Mouse (Mus musculus) CH12.LX (cell line): Measurements from ENCODE around the gene Zbtb42. TPM values are rescaled to one million over a fixed set of nuclear protein-coding genes. Genes with fewer than 3 reads are reported as not detected.

Experiments used
- DNase-seq: peaks from one replicate; pipeline ENCODE4 v3.0.0-alpha.2; 2013; ENCODE audit errors: extremely low read depth
- H3K27ac ChIP-seq: 2 replicates; pipeline ENCODE4 v1.5.1; 2012; ENCODE audit warnings: low read depth, mild to moderate bottlenecking, control low read depth, moderate library complexity; ENCODE audit not compliant: insufficient read depth
- H3K27me3 ChIP-seq: replicated peaks from 2 replicates; pipeline ENCODE3; 2012; ENCODE audit warnings: inconsistent platforms
- H3K36me3 ChIP-seq, 2 experiments: replicated peaks in 1 of 2; 2 replicates each; pipeline versions ENCODE3 to v1.6.1; 2012; ENCODE audit warnings: inconsistent platforms in 1 of 2, low read length in 1 of 2, mild to moderate bottlenecking in 1 of 2, mixed read lengths in 1 of 2, moderate library complexity in 1 of 2; ENCODE audit not compliant: control insufficient read depth in 1 of 2, insufficient read depth in 1 of 2
- H3K4me1 ChIP-seq, 2 experiments: 2 replicates each; pipeline ENCODE4 v1.6.1; 2012; ENCODE audit warnings: inconsistent platforms in 1 of 2, moderate library complexity in 1 of 2; ENCODE audit not compliant: insufficient read depth in 2 of 2, control insufficient read depth in 1 of 2
- H3K4me2 ChIP-seq: 2 replicates; pipeline ENCODE4 v1.6.1; 2012; ENCODE audit warnings: low read depth, mild to moderate bottlenecking, control low read depth; ENCODE audit not compliant: poor library complexity, insufficient read depth, severe bottlenecking
- H3K4me3 ChIP-seq, 3 experiments: fragments of 150-350 bp in 1 of 3; sonication (generic) in 1 of 3; replicated peaks in 1 of 3; 2 replicates each; pipeline versions ENCODE3 to v1.5.1; 2011 to 2012; ENCODE audit warnings: low read depth in 2 of 3, low read length in 2 of 3, mild to moderate bottlenecking in 2 of 3, moderate library complexity in 2 of 3, control low read depth in 1 of 3, improper control_type of control experiment in 1 of 3, inconsistent platforms in 1 of 3, mixed read lengths in 1 of 3; ENCODE audit not compliant: poor library complexity in 1 of 3
- H3K79me2 ChIP-seq: replicated peaks from 2 replicates; pipeline ENCODE4 v1.6.1; 2012; ENCODE audit warnings: mild to moderate bottlenecking, moderate library complexity; ENCODE audit not compliant: control insufficient read depth, poor library complexity, insufficient read depth, severe bottlenecking; ENCODE audit errors: extremely low read depth
- H3K9ac ChIP-seq: 2 replicates; pipeline ENCODE4 v1.6.1; 2012; ENCODE audit warnings: low read depth, mild to moderate bottlenecking, control low read depth, moderate library complexity; ENCODE audit not compliant: insufficient read depth
- H3K9me3 ChIP-seq: replicated peaks from 2 replicates; pipeline ENCODE3; 2012; ENCODE audit warnings: low read length, inconsistent platforms, mixed read lengths
- BHLHE40 ChIP-seq: IDR thresholded peaks from 2 replicates; pipeline ENCODE4 v1.6.1; 2011; ENCODE audit warnings: mild to moderate bottlenecking, low read depth, low read length, improper control_type of control experiment
- CHD1 ChIP-seq: IDR thresholded peaks from 2 replicates; pipeline ENCODE4 v1.6.1; 2012; ENCODE audit warnings: low read depth, low read length, improper control_type of control experiment, inconsistent platforms
- CHD2 ChIP-seq: IDR thresholded peaks from 2 replicates; pipeline ENCODE4 v1.6.1; 2011; ENCODE audit warnings: low read length, improper control_type of control experiment
- CTCF ChIP-seq, 2 experiments: IDR thresholded peaks in 1 of 2; conservative IDR thresholded peaks in 1 of 2; 2 replicates each; pipeline ENCODE4 v1.5.1; 2011 to 2012; ENCODE audit warnings: low read depth in 2 of 2, low read length in 2 of 2, improper control_type of control experiment in 1 of 2, inconsistent platforms in 1 of 2, mild to moderate bottlenecking in 1 of 2, moderate library complexity in 1 of 2
- E2F4 ChIP-seq: IDR thresholded peaks from 2 replicates; pipeline ENCODE4 v1.6.1; 2011; ENCODE audit warnings: low read depth, low read length, improper control_type of control experiment; ENCODE audit not compliant: insufficient replicate concordance
- ELF1 ChIP-seq: IDR thresholded peaks from 2 replicates; pipeline ENCODE4 v1.6.1; 2014; ENCODE audit warnings: low read depth, mild to moderate bottlenecking, inconsistent platforms, low read length, improper control_type of control experiment
- EP300 ChIP-seq: IDR thresholded peaks from 2 replicates; pipeline ENCODE4 v1.6.1; 2011; ENCODE audit warnings: low read length, improper control_type of control experiment
- ETS1 ChIP-seq: conservative IDR thresholded peaks from 2 replicates; pipeline ENCODE4 v1.6.1; 2012; ENCODE audit warnings: low read depth, mild to moderate bottlenecking, inconsistent platforms, low read length, improper control_type of control experiment, moderate library complexity
- GABPA ChIP-seq: IDR thresholded peaks from 2 replicates; pipeline ENCODE4 v1.6.1; 2012; ENCODE audit warnings: low read depth, low read length, improper control_type of control experiment, inconsistent platforms; ENCODE audit not compliant: insufficient replicate concordance
- HCFC1 ChIP-seq: IDR thresholded peaks from 2 replicates; pipeline ENCODE4 v1.6.1; 2012; ENCODE audit warnings: low read depth, mild to moderate bottlenecking, inconsistent platforms, low read length, improper control_type of control experiment
- IRF4 ChIP-seq: IDR thresholded peaks from 2 replicates; pipeline ENCODE4 v1.6.1; 2014; ENCODE audit warnings: low read depth, mild to moderate bottlenecking, inconsistent platforms, low read length, improper control_type of control experiment
- JUN ChIP-seq: IDR thresholded peaks from 2 replicates; pipeline ENCODE4 v1.6.1; 2011; ENCODE audit warnings: low read depth, mild to moderate bottlenecking, low read length, improper control_type of control experiment, moderate library complexity; ENCODE audit not compliant: insufficient read depth
- JUND ChIP-seq: conservative IDR thresholded peaks from 2 replicates; pipeline ENCODE4 v1.6.1; 2011; ENCODE audit warnings: low read depth, low read length, improper control_type of control experiment
- KAT2A ChIP-seq: IDR thresholded peaks from 2 replicates; pipeline ENCODE4 v1.6.1; 2012; ENCODE audit warnings: low read length, improper control_type of control experiment, inconsistent platforms; ENCODE audit not compliant: insufficient replicate concordance
- MAFK ChIP-seq: IDR thresholded peaks from 2 replicates; pipeline ENCODE4 v1.6.1; 2011; ENCODE audit warnings: low read length, improper control_type of control experiment; ENCODE audit not compliant: insufficient replicate concordance
- MAX ChIP-seq: IDR thresholded peaks from 2 replicates; pipeline ENCODE4 v1.6.1; 2011; ENCODE audit warnings: low read length, improper control_type of control experiment
- MAZ ChIP-seq: IDR thresholded peaks from 2 replicates; pipeline ENCODE4 v1.6.1; 2012; ENCODE audit warnings: low read depth, mild to moderate bottlenecking, inconsistent platforms, low read length, improper control_type of control experiment, moderate library complexity
- MEF2A ChIP-seq: IDR thresholded peaks from 2 replicates; pipeline ENCODE4 v1.6.1; 2014; ENCODE audit warnings: low read depth, mild to moderate bottlenecking, inconsistent platforms, low read length, improper control_type of control experiment, borderline replicate concordance
- MXI1 ChIP-seq: IDR thresholded peaks from 2 replicates; pipeline ENCODE4 v1.6.1; 2011; ENCODE audit warnings: mild to moderate bottlenecking, low read depth, low read length, improper control_type of control experiment
- MYC ChIP-seq: IDR thresholded peaks from 2 replicates; pipeline ENCODE4 v1.6.1; 2011; ENCODE audit warnings: low read depth, mild to moderate bottlenecking, improper control_type of control experiment, low read length
- NELFE ChIP-seq: IDR thresholded peaks from 2 replicates; pipeline ENCODE4 v1.6.1; 2011; ENCODE audit warnings: low read depth, low read length, improper control_type of control experiment
- NRF1 ChIP-seq: IDR thresholded peaks from 2 replicates; pipeline ENCODE4 v1.6.1; 2014; ENCODE audit warnings: low read depth, mild to moderate bottlenecking, inconsistent platforms, low read length, improper control_type of control experiment, moderate library complexity
- PAX5 ChIP-seq: IDR thresholded peaks from 2 replicates; pipeline ENCODE4 v1.6.1; 2012; ENCODE audit warnings: low read length, inconsistent platforms, mixed read lengths
- POLR2A ChIP-seq: IDR thresholded peaks from 2 replicates; pipeline ENCODE4 v1.6.1; 2011; ENCODE audit warnings: low read depth, mild to moderate bottlenecking, improper control_type of control experiment, low read length
- POLR2AphosphoS2 ChIP-seq: IDR thresholded peaks from 2 replicates; pipeline ENCODE4 v1.6.1; 2011; ENCODE audit warnings: low read depth, low read length, improper control_type of control experiment
- RAD21 ChIP-seq: IDR thresholded peaks from 2 replicates; pipeline ENCODE4 v1.6.1; 2011; ENCODE audit warnings: low read depth, mild to moderate bottlenecking, low read length, improper control_type of control experiment, moderate library complexity
- RCOR1 ChIP-seq: conservative IDR thresholded peaks from 2 replicates; pipeline ENCODE4 v1.6.1; 2012; ENCODE audit warnings: low read depth, mild to moderate bottlenecking, inconsistent platforms, low read length, improper control_type of control experiment
- SIN3A ChIP-seq: IDR thresholded peaks from 2 replicates; pipeline ENCODE4 v1.6.1; 2012; ENCODE audit warnings: low read length, improper control_type of control experiment, inconsistent platforms
- SMC3 ChIP-seq: IDR thresholded peaks from 2 replicates; pipeline ENCODE4 v1.6.1; 2011; ENCODE audit warnings: low read depth, low read length, improper control_type of control experiment
- TBP ChIP-seq: conservative IDR thresholded peaks from 2 replicates; pipeline ENCODE4 v1.6.1; 2011; ENCODE audit warnings: low read depth, low read length, improper control_type of control experiment
- TCF12 ChIP-seq: IDR thresholded peaks from 2 replicates; pipeline ENCODE4 v1.6.1; 2014; ENCODE audit warnings: low read depth, mild to moderate bottlenecking, inconsistent platforms, low read length, improper control_type of control experiment
- UBTF ChIP-seq: IDR thresholded peaks from 2 replicates; pipeline ENCODE4 v1.6.1; 2012; ENCODE audit warnings: low read depth, mild to moderate bottlenecking, inconsistent platforms, low read length, improper control_type of control experiment, moderate library complexity
- USF2 ChIP-seq: conservative IDR thresholded peaks from 2 replicates; pipeline ENCODE4 v1.6.1; 2011; ENCODE audit warnings: low read depth, low read length, improper control_type of control experiment
- ZC3H11A ChIP-seq: IDR thresholded peaks from 2 replicates; pipeline ENCODE4 v1.6.1; 2012; ENCODE audit warnings: low read depth, mild to moderate bottlenecking, inconsistent platforms, low read length, improper control_type of control experiment
- ZKSCAN1 ChIP-seq: IDR thresholded peaks from 2 replicates; pipeline ENCODE4 v1.6.1; 2012; ENCODE audit warnings: low read depth, inconsistent platforms, low read length, improper control_type of control experiment, borderline replicate concordance
- ZMIZ1 ChIP-seq: IDR thresholded peaks from 2 replicates; pipeline ENCODE4 v1.6.1; 2012; ENCODE audit warnings: low read depth, mild to moderate bottlenecking, inconsistent platforms, low read length, improper control_type of control experiment
- ZNF384 ChIP-seq: IDR thresholded peaks from 2 replicates; pipeline ENCODE4 v1.6.1; 2012; ENCODE audit warnings: low read depth, low read length, improper control_type of control experiment, inconsistent platforms
- dilution Hi-C: fragments of 300-500 bp; cut with MboI; formaldehyde crosslinking; loops from 2 replicates; pipeline ENCODE4 v1.14.3; 2020; ENCODE audit warnings: low sequenced_read_pairs; ENCODE audit not compliant: extremely low pct_unique_long_range_greater_than_20kb, extremely low pct_ligation_motif_present
- in situ Hi-C: fragments of 300-500 bp; cut with MboI; formaldehyde crosslinking; loops from 3 replicates; pipeline ENCODE4 v1.14.3; 2019; ENCODE audit warnings: low sequenced_read_pairs, low pct_ligation_motif_present, low pct_unique_long_range_greater_than_20kb, mixed read lengths
- polyA plus RNA-seq: library from polyadenylated mRNA; unstranded; fragments of >175 nt; gene quantifications from 2 replicates; pipeline ENCODE4 v1.2.1, GENCODE M21; 2012; ENCODE audit warnings: low read depth; ENCODE audit not compliant: insufficient read length
- total RNA-seq, 2 experiments: library from RNA; depleted of rRNA; stranded (reverse); fragments of 300-350 nt in 1 of 2; fragments of >200 nt in 1 of 2; gene quantifications; 2 replicates each; pipeline ENCODE4 v1.2.3; 2012 to 2014

The Zbtb42 gene
- total and polyA plus RNA-seq, 3 experiments, result 0.11 to 0.30 TPM; not detected in 1

GRCm38 (mm10) chr12:112693185-112694126 lies 14.8 kb downstream of the Zbtb42 start:
- Histone ChIP-seq H3K4me3 (peak overlapping the region; percentile 79 to 88 (median 81)), H3K79me2 (no peaks in the 10 kb centered on the region), H3K9ac (peak overlapping the region; percentile 89), H3K9me3 (no peaks in the 10 kb centered on the region), H3K27me3 (peaks cover 7% of the 10 kb centered on the region), H3K4me1 (peaks cover 9 to 32% of the 10 kb centered on the region in 2 experiments), H3K27ac (peak overlapping the region; percentile 5; the same call in 1 of the 2 replicates), H3K4me2 (peak overlapping the region; percentile 63), H3K36me3 (peaks cover 0 to 26% of the 10 kb centered on the region in 2 experiments)
- in situ Hi-C loops, result no loop called here
- dilution Hi-C loops, result no loop called here
- DNase-seq, result peak; percentile 94
- TF ChIP-seq ETS1, result no peak
- peak; percentile 68 for TF ChIP-seq RCOR1
- peak; percentile 49; the same call in 1 of the 2 replicates for TF ChIP-seq MAZ
- no peak for TF ChIP-seq EP300
- TF ChIP-seq JUND, result no peak
- TF ChIP-seq GABPA, result no peak
- peak; percentile 72 for TF ChIP-seq ELF1
- TF ChIP-seq ZMIZ1, result peak; percentile 83; the same call in 1 of the 2 replicates
- TF ChIP-seq USF2, result peak; percentile 44
- TF ChIP-seq ZNF384, result no peak
- TF ChIP-seq MXI1, result peak; percentile 89
- peak; percentile 66; the same call in 1 of the 2 replicates for TF ChIP-seq POLR2AphosphoS2
- TF ChIP-seq SIN3A, result 0 out of 2 replicates have a peak, but pooled peaks have one; percentile 67
- peak; percentile 91 for TF ChIP-seq BHLHE40
- no peak for TF ChIP-seq MAFK
- TF ChIP-seq TBP, result peak; percentile 77
- peak; percentile 97 for TF ChIP-seq NRF1
- 0 out of 2 replicates have a peak, but pooled peaks have one; percentile 14 for TF ChIP-seq E2F4
- no peak for TF ChIP-seq RAD21
- no peak for TF ChIP-seq SMC3
- peak; percentile 84 for TF ChIP-seq MYC
- TF ChIP-seq CHD2, result 0 out of 2 replicates have a peak, but pooled peaks have one; percentile 29
- peak; percentile 92 for TF ChIP-seq TCF12
- no peak for TF ChIP-seq ZC3H11A
- no peak for TF ChIP-seq PAX5
- TF ChIP-seq HCFC1, result peak; percentile 87
- no peak for TF ChIP-seq CHD1
- TF ChIP-seq IRF4, result peak; percentile 71
- TF ChIP-seq NELFE, result peak; percentile 94
- no peak for TF ChIP-seq CTCF (conservative IDR thresholded peaks at IDR 0.05 in 1 of 2, IDR thresholded peaks at IDR 0.05 in 1 of 2; ENCODE audit: low read depth in 2 of 2, low read length in 2 of 2)
- TF ChIP-seq MEF2A, result peak; percentile 69; the same call in 1 of the 2 replicates
- TF ChIP-seq MAX, result peak; percentile 90
- TF ChIP-seq POLR2A, result peak; percentile 94
- 0 out of 2 replicates have a peak, but pooled peaks have one; percentile 44 for TF ChIP-seq UBTF
- TF ChIP-seq ZKSCAN1, result no peak
- no peak for TF ChIP-seq JUN
- TF ChIP-seq KAT2A, result peak; percentile 67; the same call in 1 of the 2 replicates
